Mouse (Mus musculus): ENCODE data around the gene Spata21. TPM values are rescaled to one million over a fixed set of nuclear protein-coding genes. Genes with fewer than 3 reads are reported as not detected.
A peak's percentile ranks its signal among the peaks of the same experiment; 100 is the strongest.

The Spata21 gene
- total RNA-seq, 1 experiment from 2014 or later: not detected

DNA sequence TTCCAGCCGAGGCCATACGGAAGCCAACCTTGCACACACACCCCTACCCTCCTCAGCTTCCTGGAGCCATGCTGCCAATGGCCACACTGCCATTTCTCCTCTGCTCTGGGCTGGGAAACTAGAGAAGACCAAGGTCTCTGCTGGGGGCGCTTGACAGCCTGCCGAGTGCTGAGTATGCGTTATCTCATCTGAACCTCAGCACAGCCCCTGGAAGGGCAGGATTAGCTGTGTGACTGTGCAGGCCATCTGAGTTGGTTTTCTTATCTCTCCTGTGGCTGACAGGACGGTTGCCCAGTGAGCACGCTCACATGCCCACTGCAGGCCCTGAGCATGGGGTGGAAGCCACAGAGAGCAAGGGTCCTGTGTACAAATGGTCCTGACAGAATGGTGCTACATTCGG lies 19.5 kb upstream of the Spata21 start:
- no peak; a peak in 1 of 4 replicates for ATAC-seq (replicated peaks in 1 of 2; ENCODE audit: insufficient read depth in 1 of 2, low FRiP score in 2 of 2, low TSS enrichment in 1 of 2, low read depth in 1 of 2, poor library complexity in 2 of 2, severe bottlenecking in 2 of 2)

- ATAC-seq (replicated peaks in 1 of 2; ENCODE audit: insufficient read depth in 1 of 2, low FRiP score in 2 of 2, low TSS enrichment in 1 of 2, low read depth in 1 of 2, poor library complexity in 2 of 2, severe bottlenecking in 2 of 2): peak; percentile 39 to 53; a peak in 1 of 4 replicates
Measured at GRCm38 (mm10) chr4:141069731-141070130, 18.4 kb upstream of the Spata21 start.

DNA sequence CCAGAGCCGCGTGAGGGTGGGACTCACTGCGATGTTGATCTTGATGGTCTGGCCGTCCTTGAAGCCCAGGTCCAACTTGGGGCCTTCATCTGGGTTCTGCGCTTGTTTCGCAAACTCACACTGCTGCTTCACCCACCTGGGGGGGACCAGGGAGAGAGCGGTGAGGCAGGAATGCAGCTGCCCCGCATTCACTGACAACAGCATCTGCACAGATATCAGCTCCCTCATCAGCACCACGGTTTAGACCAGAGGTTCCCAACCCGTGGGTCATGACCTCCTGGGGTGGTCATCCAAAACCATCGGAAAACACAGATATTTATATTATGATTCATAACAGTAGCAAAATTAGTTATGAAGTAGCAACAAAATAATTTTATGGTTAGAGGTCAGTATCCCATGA lies 15.6 kb upstream of the Spata21 start:
- ATAC-seq (replicated peaks in 1 of 2; ENCODE audit: insufficient read depth in 1 of 2, low FRiP score in 2 of 2, low TSS enrichment in 1 of 2, low read depth in 1 of 2, poor library complexity in 2 of 2, severe bottlenecking in 2 of 2): no peak

DNA sequence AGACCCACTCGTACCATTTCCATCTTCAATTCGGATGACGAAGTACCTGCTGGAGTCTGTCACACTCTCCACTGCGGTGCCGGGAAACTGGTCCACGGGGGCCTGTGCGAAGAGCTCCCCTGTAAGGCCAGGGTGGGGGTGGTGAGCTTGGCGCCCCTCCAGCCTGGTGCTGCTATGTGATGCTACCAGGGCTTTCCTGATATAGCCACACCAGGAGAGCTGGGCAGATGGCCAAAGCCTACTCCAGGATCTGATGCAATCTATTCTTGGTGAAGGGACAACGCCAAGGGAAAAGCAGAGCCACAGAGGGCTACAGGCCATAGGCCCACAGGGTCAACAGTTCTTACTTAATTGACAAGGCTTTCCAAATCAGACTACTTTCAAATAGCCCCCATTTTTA lies 14.5 kb upstream of the Spata21 start:
- no peak for ATAC-seq (replicated peaks in 1 of 2; ENCODE audit: insufficient read depth in 1 of 2, low FRiP score in 2 of 2, low TSS enrichment in 1 of 2, low read depth in 1 of 2, poor library complexity in 2 of 2, severe bottlenecking in 2 of 2)

GRCm38 (mm10) chr4:141074109-141074508 lies 14.0 kb upstream of the Spata21 start:
- no peak for ATAC-seq (replicated peaks in 1 of 2; ENCODE audit: insufficient read depth in 1 of 2, low FRiP score in 2 of 2, low TSS enrichment in 1 of 2, low read depth in 1 of 2, poor library complexity in 2 of 2, severe bottlenecking in 2 of 2)

GRCm38 (mm10) chr4:141076761-141077506 lies 11.2 kb upstream of the Spata21 start:
- ATAC-seq (replicated peaks in 1 of 2; ENCODE audit: insufficient read depth in 1 of 2, low FRiP score in 2 of 2, low TSS enrichment in 1 of 2, low read depth in 1 of 2, poor library complexity in 2 of 2, severe bottlenecking in 2 of 2): peak; percentile 38 to 46

DNA sequence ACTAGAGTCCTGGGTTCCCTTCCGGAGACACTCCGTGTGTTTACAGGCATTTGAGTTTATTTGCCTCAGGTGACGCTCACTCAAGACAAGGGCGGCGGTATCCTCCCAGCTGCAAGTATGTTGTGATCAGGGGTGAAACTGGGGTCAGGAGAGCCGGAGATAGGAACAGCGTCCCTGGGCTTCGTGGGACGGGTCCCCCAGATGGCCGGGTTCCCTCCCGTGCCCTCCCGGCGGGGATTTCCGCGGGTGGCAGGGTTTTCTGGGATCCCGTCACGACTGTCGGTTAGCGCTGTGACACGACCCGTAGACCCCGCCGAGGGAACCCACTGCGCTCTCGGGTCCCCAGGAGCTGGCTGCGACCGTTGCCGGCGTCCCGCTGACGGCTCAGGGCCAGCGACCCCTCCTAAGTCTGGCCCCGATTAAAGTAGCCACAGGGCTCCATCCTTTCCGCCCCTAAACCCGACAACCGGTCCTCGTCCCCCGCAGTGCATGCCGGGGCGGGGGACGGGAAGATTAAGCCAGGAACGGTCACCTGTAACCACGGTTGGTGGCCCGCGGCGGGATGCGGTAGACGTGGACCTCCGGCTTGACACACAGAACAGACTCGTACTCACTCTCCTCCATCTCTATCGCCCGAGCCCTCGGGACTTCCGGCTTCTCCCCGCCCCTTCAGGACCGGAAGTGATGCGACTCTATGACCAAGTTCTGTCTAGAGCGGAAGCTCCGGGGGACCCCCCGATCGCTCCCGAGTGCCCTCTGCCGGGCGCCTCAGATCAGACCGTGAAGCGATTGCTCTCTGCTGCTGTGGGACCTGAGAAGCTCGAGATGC lies 10.2 kb upstream of the Spata21 start, which contains the start of gene Necap2:
TSS of gene Necap2 (minus strand) at position 677 of the 829 bp plus-strand sequence.
- ATAC-seq (replicated peaks in 1 of 2; ENCODE audit: insufficient read depth in 1 of 2, low FRiP score in 2 of 2, low TSS enrichment in 1 of 2, low read depth in 1 of 2, poor library complexity in 2 of 2, severe bottlenecking in 2 of 2): peak; percentile 94

- ATAC-seq (replicated peaks in 1 of 2; ENCODE audit: insufficient read depth in 1 of 2, low FRiP score in 2 of 2, low TSS enrichment in 1 of 2, low read depth in 1 of 2, poor library complexity in 2 of 2, severe bottlenecking in 2 of 2): no peak
Measured at GRCm38 (mm10) chr4:141078510-141079137, 9.5 kb upstream of the Spata21 start.

DNA sequence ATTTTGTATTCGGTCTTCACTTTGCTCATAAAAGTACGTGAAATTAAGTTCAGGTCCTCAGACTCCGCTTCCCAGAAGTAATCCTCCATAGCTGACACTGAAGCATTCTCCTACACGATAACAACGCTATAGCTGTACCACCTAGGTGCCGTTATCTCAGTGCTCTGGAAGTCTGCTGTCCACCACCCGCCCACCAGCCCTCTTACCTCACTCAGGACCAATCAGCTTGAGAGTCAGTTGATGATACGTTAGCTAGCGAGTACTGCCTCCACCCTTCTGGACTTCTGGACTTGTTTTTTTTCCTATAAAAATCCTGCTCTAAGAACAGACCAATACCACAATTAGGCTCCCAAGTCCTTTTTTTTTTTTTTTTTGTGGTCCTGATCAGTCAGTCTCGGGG lies 1.3 kb upstream of the Spata21 start:
- ATAC-seq (replicated peaks in 1 of 2; ENCODE audit: insufficient read depth in 1 of 2, low FRiP score in 2 of 2, low TSS enrichment in 1 of 2, low read depth in 1 of 2, poor library complexity in 2 of 2, severe bottlenecking in 2 of 2): no peak

DNA sequence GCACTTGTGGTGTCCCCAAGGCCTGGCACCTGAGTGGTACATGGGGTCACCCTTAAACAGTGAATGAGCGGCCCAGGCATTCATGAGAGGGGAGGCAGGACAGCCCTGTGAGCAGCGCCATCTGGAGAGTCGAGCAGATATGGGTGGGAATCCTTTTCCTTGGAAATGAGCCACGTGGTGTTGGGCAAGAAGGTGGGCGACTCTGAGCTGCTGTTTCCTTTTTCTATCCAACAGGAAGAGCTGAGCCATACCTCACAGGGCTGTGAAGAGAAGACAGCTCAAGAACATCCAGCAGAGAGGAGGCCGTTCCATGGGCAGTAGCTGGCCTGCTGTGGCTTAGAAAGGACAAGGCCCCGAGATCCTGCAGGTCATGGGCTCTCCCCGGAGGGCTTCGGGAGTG lies 581 bp downstream of the Spata21 start:
- no peak; a peak in 1 of 4 replicates for ATAC-seq (replicated peaks in 1 of 2; ENCODE audit: insufficient read depth in 1 of 2, low FRiP score in 2 of 2, low TSS enrichment in 1 of 2, low read depth in 1 of 2, poor library complexity in 2 of 2, severe bottlenecking in 2 of 2)

DNA sequence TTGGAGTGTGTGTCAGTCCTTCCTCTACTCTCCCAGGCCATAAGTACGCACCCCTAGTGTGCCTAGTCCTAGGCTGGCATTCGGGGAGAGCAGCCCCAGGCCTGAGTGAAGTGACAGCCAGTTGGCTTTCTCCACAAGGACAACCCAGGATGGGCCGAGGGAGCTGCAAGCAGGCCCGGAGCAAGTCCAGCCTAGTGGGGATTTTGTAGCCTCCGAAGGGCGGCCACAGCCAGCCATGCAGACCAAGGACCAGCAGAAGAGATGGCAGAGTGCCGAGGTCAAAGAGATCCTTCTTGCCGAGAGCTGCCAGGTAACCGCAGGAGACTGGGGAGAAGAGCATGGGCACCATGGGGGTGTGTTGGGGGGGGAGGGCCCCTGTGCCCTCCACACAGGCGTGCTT lies 6.9 kb downstream of the Spata21 start:
- no peak for ATAC-seq (replicated peaks in 1 of 2; ENCODE audit: insufficient read depth in 1 of 2, low FRiP score in 2 of 2, low TSS enrichment in 1 of 2, low read depth in 1 of 2, poor library complexity in 2 of 2, severe bottlenecking in 2 of 2)

- no peak for ATAC-seq (replicated peaks in 1 of 2; ENCODE audit: insufficient read depth in 1 of 2, low FRiP score in 2 of 2, low TSS enrichment in 1 of 2, low read depth in 1 of 2, poor library complexity in 2 of 2, severe bottlenecking in 2 of 2)
Measured at GRCm38 (mm10) chr4:141096710-141097109, 8.6 kb downstream of the Spata21 start.

GRCm38 (mm10) chr4:141098935-141099334 lies 10.8 kb downstream of the Spata21 start:
- ATAC-seq (replicated peaks in 1 of 2; ENCODE audit: insufficient read depth in 1 of 2, low FRiP score in 2 of 2, low TSS enrichment in 1 of 2, low read depth in 1 of 2, poor library complexity in 2 of 2, severe bottlenecking in 2 of 2): no peak

- no peak for ATAC-seq (replicated peaks in 1 of 2; ENCODE audit: insufficient read depth in 1 of 2, low FRiP score in 2 of 2, low TSS enrichment in 1 of 2, low read depth in 1 of 2, poor library complexity in 2 of 2, severe bottlenecking in 2 of 2)
Measured at GRCm38 (mm10) chr4:141099956-141100355, 11.8 kb downstream of the Spata21 start.

DNA sequence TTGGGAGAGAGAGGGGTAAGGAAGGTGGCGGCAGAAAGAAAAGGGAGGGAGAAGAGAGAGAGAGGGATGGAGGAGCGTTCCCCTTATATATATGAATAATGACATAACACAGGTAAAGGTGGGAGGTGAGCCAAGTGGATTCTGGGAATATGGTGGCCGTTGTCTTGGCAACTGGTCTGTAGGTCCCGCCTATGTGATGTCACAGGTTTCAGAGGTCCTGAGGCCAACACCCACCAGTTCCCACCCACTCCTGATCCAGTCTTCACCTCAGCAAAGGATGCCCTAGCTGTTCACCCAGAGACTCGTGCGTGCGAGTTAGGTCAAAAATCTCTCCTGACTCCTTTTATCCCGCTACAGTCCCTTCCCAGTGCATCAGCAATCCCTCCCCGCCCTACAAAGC lies 13.2 kb downstream of the Spata21 start:
- no peak for ATAC-seq (replicated peaks in 1 of 2; ENCODE audit: insufficient read depth in 1 of 2, low FRiP score in 2 of 2, low TSS enrichment in 1 of 2, low read depth in 1 of 2, poor library complexity in 2 of 2, severe bottlenecking in 2 of 2)

DNA sequence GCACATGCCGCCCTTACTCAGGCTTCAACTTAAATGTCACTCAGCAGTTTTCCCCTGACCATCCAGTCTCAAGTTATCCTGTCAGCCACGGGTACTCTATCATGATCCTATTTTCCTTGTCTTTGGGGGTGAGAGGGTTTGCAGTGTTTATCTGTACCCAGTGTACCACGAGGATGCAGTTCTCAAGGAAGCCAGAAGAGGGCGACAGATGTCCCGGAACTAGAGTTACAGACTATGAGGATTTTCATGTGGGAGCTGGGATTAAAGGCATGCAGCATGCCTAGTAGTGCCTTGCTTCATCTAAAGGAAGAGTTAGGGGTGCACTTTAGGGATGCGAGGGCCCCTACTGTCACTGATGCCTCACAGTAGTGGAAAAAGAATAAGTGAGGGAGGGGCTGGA lies 13.7 kb downstream of the Spata21 start:
- no peak; a peak in 1 of 4 replicates for ATAC-seq (replicated peaks in 1 of 2; ENCODE audit: insufficient read depth in 1 of 2, low FRiP score in 2 of 2, low TSS enrichment in 1 of 2, low read depth in 1 of 2, poor library complexity in 2 of 2, severe bottlenecking in 2 of 2)

GRCm38 (mm10) chr4:141106526-141107183 lies 18.5 kb downstream of the Spata21 start:
- no peak for ATAC-seq (replicated peaks in 1 of 2; ENCODE audit: insufficient read depth in 1 of 2, low FRiP score in 2 of 2, low TSS enrichment in 1 of 2, low read depth in 1 of 2, poor library complexity in 2 of 2, severe bottlenecking in 2 of 2)
